Mouse (Mus musculus) E14TG2a.4 (cell line): ENCODE results near the gene Pxylp1.

ENCODE experiments used
- CTCF ChIP-seq: conservative IDR thresholded peaks from 2 replicates; pipeline ENCODE4 v1.5.1; 2014; ENCODE audit warnings: low read length
- NANOG ChIP-seq: IDR thresholded peaks from 2 replicates; pipeline ENCODE4 v1.6.1; 2014; ENCODE audit warnings: borderline replicate concordance, low read length, mixed read lengths
- POU5F1 ChIP-seq: IDR thresholded peaks from 2 replicates; pipeline ENCODE4 v1.6.1; 2014; ENCODE audit warnings: low read length, borderline replicate concordance

DNA sequence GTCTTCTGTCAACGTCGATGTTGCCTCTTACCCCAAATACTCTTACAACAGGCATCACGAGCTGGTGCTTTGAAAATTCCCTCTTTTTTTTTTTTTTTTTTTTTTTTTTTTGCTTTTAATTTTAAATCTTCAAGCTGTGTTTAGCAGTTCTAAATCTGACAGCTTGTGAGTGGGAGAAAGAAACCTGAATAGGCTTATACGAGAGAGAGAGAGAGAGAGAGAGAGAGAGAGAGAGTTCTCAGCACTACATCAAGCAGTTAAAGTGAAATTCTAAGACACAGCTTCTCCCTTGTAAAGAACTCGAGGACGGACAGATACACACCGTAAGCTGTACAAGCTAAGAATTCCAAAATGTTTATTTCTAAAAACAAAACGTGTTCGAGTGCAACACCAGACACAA lies 69.5 kb downstream of the Pxylp1 start:
- TF ChIP-seq CTCF (no peak), POU5F1 (no peak), NANOG (no peak)
